Mouse (Mus musculus): ENCODE measurements around the gene Grb7. TPM values are rescaled to one million over a fixed set of nuclear protein-coding genes. Genes with fewer than 3 reads are reported as not detected.

Grb7 gene
- polyA plus RNA-seq, 1 experiment from 2014 or later: 34.1 TPM

DNA sequence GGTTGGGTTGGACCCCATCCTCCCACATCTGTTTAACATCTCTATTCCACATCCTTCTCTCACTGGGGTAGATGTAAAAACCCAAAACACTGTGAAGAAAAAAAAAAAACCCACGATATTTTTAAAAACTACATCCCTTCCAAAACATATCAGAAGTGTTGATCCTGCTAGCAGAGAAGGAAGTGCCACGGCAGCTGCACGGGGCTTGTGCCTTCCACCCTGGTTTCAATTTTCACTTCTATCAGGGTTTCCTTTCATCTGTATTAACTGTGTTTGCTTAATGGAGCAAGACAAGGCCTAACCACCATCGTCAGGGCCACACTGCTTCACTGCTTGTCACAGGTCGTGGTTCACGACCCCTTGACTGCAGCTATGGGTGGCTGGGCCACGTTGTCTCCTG, 46.8 kb downstream of the Grb7 start:
- Histone ChIP-seq H3K9ac (ENCODE audit: low read depth, low read length) (no peak overlapping the region), H3K36me3 (ENCODE audit: control insufficient read depth, insufficient read depth, low read length) (no peaks in the 10 kb centered on the region), H3K27me3 (replicated peaks; ENCODE audit: control insufficient read depth, insufficient read depth, low read length) (no peaks in the 10 kb centered on the region; the same call in 1 of the 2 replicates), H3K4me1 (replicated peaks; ENCODE audit: control insufficient read depth, insufficient read depth, low read length) (no peaks in the 10 kb centered on the region), H3K4me3 (ENCODE audit: low read depth, low read length) (no peak overlapping the region), H3K9me3 (ENCODE audit: control insufficient read depth, low read length) (no peaks in the 10 kb centered on the region), H3K27ac (ENCODE audit: low read depth, low read length) (no peak overlapping the region), H3K4me2 (no peak overlapping the region)
- DNase-seq (ENCODE audit: low spot score) (no peak), ATAC-seq (replicated peaks; ENCODE audit: low FRiP score) (no peak)
- WGBS: 29% methylated on average over 7 of the region's 7 CpGs

DNA sequence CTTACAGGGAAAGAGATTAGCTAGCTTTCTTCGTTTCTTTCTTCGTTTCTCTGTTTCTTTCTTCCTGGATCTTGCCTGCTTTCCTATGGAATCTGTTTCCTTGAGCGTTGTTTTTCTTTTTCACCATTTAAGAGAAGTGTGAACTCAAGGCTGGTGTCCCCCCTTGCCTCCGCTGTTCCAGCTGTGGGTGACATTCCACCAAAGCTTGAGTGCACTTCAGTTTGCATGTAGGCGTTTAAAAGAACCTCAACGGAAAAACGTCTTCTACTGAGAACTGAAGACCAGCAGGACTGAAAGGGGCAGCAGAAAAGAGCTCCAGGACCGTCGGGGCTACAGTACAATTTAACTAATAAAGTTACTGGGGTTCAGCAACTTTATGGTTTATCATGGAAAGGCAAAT, 47.2 kb downstream of the Grb7 start:
- no peaks in the 10 kb centered on the region for H3K36me3 ChIP-seq (ENCODE audit: control insufficient read depth, insufficient read depth, low read length)
- H3K9me3 ChIP-seq (ENCODE audit: control insufficient read depth, low read length): no peaks in the 10 kb centered on the region
- no peak overlapping the region for H3K9ac ChIP-seq (ENCODE audit: low read depth, low read length)
- H3K4me2 ChIP-seq: no peak overlapping the region
- DNase-seq (ENCODE audit: low spot score) (no peak), ATAC-seq (replicated peaks; ENCODE audit: low FRiP score) (no peak)
- no peaks in the 10 kb centered on the region for H3K4me1 ChIP-seq (replicated peaks; ENCODE audit: control insufficient read depth, insufficient read depth, low read length)
- no peak overlapping the region for H3K4me3 ChIP-seq (ENCODE audit: low read depth, low read length)
- no peak overlapping the region for H3K27ac ChIP-seq (ENCODE audit: low read depth, low read length)
- no peaks in the 10 kb centered on the region; the same call in 1 of the 2 replicates for H3K27me3 ChIP-seq (replicated peaks; ENCODE audit: control insufficient read depth, insufficient read depth, low read length)
- WGBS: 72% methylated on average over 9 of the region's 9 CpGs

DNA sequence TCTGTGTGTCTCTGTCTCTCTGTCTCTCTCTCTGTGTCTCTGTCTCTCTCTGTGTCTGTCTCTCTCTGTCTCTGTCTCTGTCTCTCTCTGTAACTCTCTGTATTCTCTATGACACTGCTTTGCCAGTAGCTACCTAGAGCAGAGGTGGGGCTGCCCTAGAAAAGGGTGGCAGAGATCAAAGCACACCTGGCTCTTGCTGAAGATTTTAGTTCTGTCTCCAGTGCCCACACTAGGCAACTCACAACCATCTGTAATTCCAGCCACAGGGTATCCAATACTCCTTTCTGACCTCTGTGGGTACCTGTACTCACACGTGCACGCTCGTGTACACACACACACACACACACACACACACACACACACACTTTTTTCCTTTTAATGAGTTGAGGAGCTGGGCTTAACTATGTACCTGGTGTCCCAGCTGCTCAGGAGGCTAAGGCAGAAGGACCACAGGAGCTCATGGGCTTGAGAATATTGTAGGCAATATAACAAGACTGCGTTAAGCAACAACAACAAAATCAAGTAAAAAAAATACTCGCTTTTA, 49.1 kb downstream of the Grb7 start:
- 74% methylated on average over 5 of the region's 5 CpGs for WGBS
- ATAC-seq (replicated peaks; ENCODE audit: low FRiP score) (no peak), DNase-seq (ENCODE audit: low spot score) (no peak)
- Histone ChIP-seq H3K9ac (ENCODE audit: low read depth, low read length) (no peak overlapping the region), H3K9me3 (ENCODE audit: control insufficient read depth, low read length) (no peaks in the 10 kb centered on the region), H3K4me1 (replicated peaks; ENCODE audit: control insufficient read depth, insufficient read depth, low read length) (no peaks in the 10 kb centered on the region), H3K27ac (ENCODE audit: low read depth, low read length) (no peak overlapping the region), H3K36me3 (ENCODE audit: control insufficient read depth, insufficient read depth, low read length) (no peaks in the 10 kb centered on the region), H3K4me3 (ENCODE audit: low read depth, low read length) (no peak overlapping the region), H3K27me3 (replicated peaks; ENCODE audit: control insufficient read depth, insufficient read depth, low read length) (no peaks in the 10 kb centered on the region; the same call in 1 of the 2 replicates), H3K4me2 (no peak overlapping the region)

DNA sequence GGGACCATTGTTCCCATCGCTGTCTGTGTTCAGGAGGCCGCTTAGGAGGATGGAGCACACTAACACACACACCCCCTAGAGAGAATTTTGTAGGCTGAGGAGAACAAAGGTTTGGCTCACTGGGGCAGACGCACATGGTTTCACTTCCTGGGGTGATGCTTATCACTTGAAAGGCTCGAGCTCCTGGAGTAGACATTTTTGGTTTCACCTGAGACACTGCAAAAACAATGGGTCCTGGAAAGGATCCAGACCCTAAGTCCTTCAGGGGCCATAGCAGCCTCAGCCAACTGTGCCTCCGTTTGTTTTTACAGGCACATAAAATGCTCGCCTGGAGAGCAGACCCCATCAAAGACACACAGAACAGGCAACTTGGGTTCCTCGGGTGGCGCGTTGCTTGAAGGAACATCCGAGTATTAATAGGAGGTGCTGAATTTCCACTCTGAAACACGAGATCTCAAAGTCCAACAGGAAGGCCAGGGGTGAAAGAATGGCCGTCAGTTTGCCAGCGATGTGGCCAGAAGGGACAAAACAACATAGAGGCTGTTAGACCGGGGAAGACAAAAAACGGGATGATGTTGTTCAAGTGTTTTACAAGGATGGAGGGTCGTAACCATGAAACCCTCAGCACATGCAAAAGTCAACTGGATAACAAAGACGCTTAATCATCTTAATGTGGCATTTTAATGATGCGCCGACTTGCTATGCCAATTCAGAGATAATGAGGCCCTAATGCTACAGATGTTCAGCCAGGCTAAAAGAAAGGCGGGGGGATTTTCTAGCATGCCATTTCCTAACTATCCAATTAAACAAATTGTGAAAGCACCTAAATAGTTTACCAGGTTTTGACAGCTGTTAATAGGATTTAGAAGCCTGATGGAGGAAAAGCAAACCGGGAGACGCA, 51.4 kb downstream of the Grb7 start:
- ATAC-seq (replicated peaks; ENCODE audit: low FRiP score): no peak

DNA sequence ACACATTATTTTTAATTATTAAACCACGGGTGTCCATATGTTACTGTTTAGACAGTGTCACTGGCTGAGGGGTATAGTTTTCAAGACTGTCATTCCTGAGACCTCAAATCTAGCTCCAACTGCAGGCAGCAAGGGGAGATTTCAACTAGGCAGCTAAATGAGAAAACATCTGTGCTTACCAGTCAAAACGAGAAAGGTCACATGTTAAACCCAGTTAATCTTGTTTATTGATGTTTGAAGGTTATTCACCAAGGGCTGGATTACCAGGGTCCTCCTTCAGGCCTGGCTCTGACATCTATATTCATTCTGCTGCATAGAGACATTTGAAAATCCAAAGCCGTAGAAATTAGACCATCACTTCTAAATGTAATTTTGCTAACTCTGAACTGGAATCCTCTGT, 58.7 kb downstream of the Grb7 start:
- H3K4me2 ChIP-seq: no peak overlapping the region
- H3K27me3 ChIP-seq (replicated peaks; ENCODE audit: control insufficient read depth, insufficient read depth, low read length): no peaks in the 10 kb centered on the region
- H3K27ac ChIP-seq (ENCODE audit: low read depth, low read length): no peak overlapping the region
- H3K4me1 ChIP-seq (replicated peaks; ENCODE audit: control insufficient read depth, insufficient read depth, low read length): no peaks in the 10 kb centered on the region
- no peak for DNase-seq (ENCODE audit: low spot score)
- no peaks in the 10 kb centered on the region for H3K9me3 ChIP-seq (ENCODE audit: control insufficient read depth, low read length)
- H3K9ac ChIP-seq (ENCODE audit: low read depth, low read length): no peak overlapping the region
- ATAC-seq (replicated peaks; ENCODE audit: low FRiP score): no peak
- no peak overlapping the region for H3K4me3 ChIP-seq (ENCODE audit: low read depth, low read length)
- 63% methylated on average over 3 of the region's 3 CpGs for WGBS
- H3K36me3 ChIP-seq (ENCODE audit: control insufficient read depth, insufficient read depth, low read length): no peaks in the 10 kb centered on the region

More for the DNA sequence above, 51.4 kb downstream of the Grb7 start:
- Histone ChIP-seq H3K9me3 (ENCODE audit: control insufficient read depth, low read length) (no peaks in the 10 kb centered on the region), H3K36me3 (ENCODE audit: control insufficient read depth, insufficient read depth, low read length) (no peaks in the 10 kb centered on the region), H3K4me1 (replicated peaks; ENCODE audit: control insufficient read depth, insufficient read depth, low read length) (no peaks in the 10 kb centered on the region), H3K4me2 (no peak overlapping the region), H3K9ac (ENCODE audit: low read depth, low read length) (no peak overlapping the region), H3K27ac (ENCODE audit: low read depth, low read length) (no peak overlapping the region), H3K27me3 (replicated peaks; ENCODE audit: control insufficient read depth, insufficient read depth, low read length) (no peaks in the 10 kb centered on the region; the same call in 1 of the 2 replicates), H3K4me3 (ENCODE audit: low read depth, low read length) (no peak overlapping the region)
- WGBS: 61% methylated on average over 22 of the region's 22 CpGs
- no peak for DNase-seq (ENCODE audit: low spot score)

Other genes with a start within 250 kb of the Grb7 start
- gene Cdk12, start 243.3 kb upstream of the Grb7 start, polyA plus RNA-seq (2014; fragmentation: Nextera tagmentation; extraction: Ambion mirVana): 9.8 and 13.5 TPM in 2 replicates
- 0.10 and 0.18 TPM in 2 replicates for gene Neurod2, start 116.7 kb upstream of the Grb7 start, polyA plus RNA-seq (2014; fragmentation: Nextera tagmentation; extraction: Ambion mirVana)
- 0.38 TPM in 1 of 2 replicates, not detected in the other for gene Ppp1r1b, start 98.0 kb upstream of the Grb7 start, polyA plus RNA-seq (2014; fragmentation: Nextera tagmentation; extraction: Ambion mirVana)
- gene Stard3, start 88.0 kb upstream of the Grb7 start, polyA plus RNA-seq (2014; fragmentation: Nextera tagmentation; extraction: Ambion mirVana): 25.3 and 28.9 TPM in 2 replicates
- 0.65 and 0.89 TPM in 2 replicates for gene Tcap, start 62.6 kb upstream of the Grb7 start, polyA plus RNA-seq (2014; fragmentation: Nextera tagmentation; extraction: Ambion mirVana)
- gene Pnmt, start 59.9 kb upstream of the Grb7 start, polyA plus RNA-seq (2014; fragmentation: Nextera tagmentation; extraction: Ambion mirVana): 0.53 and 0.88 TPM in 2 replicates
- 6.4 and 8.5 TPM in 2 replicates for gene Pgap3, start 45.9 kb upstream of the Grb7 start, polyA plus RNA-seq (2014; fragmentation: Nextera tagmentation; extraction: Ambion mirVana)
- gene Erbb2, start 33.9 kb upstream of the Grb7 start, polyA plus RNA-seq (2014; fragmentation: Nextera tagmentation; extraction: Ambion mirVana): 12.4 and 13.5 TPM in 2 replicates
- 99.4 and 100 TPM in 2 replicates for gene Mien1, start 7.4 kb upstream of the Grb7 start, polyA plus RNA-seq (2014; fragmentation: Nextera tagmentation; extraction: Ambion mirVana)
- gene Ikzf3, start 99.6 kb downstream of the Grb7 start, polyA plus RNA-seq (2014; fragmentation: Nextera tagmentation; extraction: Ambion mirVana): 0.04 and 0.32 TPM in 2 replicates
- 0.40 and 0.42 TPM in 2 replicates for gene Zpbp2, start 104.7 kb downstream of the Grb7 start, polyA plus RNA-seq (2014; fragmentation: Nextera tagmentation; extraction: Ambion mirVana)
- 10.9 and 11.7 TPM in 2 replicates for gene Ormdl3, start 141.0 kb downstream of the Grb7 start, polyA plus RNA-seq (2014; fragmentation: Nextera tagmentation; extraction: Ambion mirVana)
- gene Lrrc3c, start 151.9 kb downstream of the Grb7 start, polyA plus RNA-seq (2014; fragmentation: Nextera tagmentation; extraction: Ambion mirVana): not detected in 2 replicates
- 0.44 and 0.95 TPM in 2 replicates for gene Gm12355, start 179.3 kb downstream of the Grb7 start, polyA plus RNA-seq (2014; fragmentation: Nextera tagmentation; extraction: Ambion mirVana)
- gene Gsdma3, start 180.0 kb downstream of the Grb7 start, polyA plus RNA-seq (2014; fragmentation: Nextera tagmentation; extraction: Ambion mirVana): not detected in 2 replicates
- not detected in 2 replicates for gene Gsdma2, start 200.4 kb downstream of the Grb7 start, polyA plus RNA-seq (2014; fragmentation: Nextera tagmentation; extraction: Ambion mirVana)
- not detected in 2 replicates for gene Gsdma, start 218.0 kb downstream of the Grb7 start, polyA plus RNA-seq (2014; fragmentation: Nextera tagmentation; extraction: Ambion mirVana)
- 201 and 207 TPM in 2 replicates for gene Psmd3, start 236.2 kb downstream of the Grb7 start, polyA plus RNA-seq (2014; fragmentation: Nextera tagmentation; extraction: Ambion mirVana)